Mouse (Mus musculus) ES-E14 (cell line): ENCODE results near the gene Pstpip1. TPM values are rescaled to one million over a fixed set of nuclear protein-coding genes. Genes with fewer than 3 reads are reported as not detected.

Source experiments
- DNase-seq: peaks from one replicate; pipeline ENCODE4 v3.0.0-alpha.2; 2013; ENCODE audit warnings: low read depth, low spot score
- H3K27ac ChIP-seq: 2 replicates; pipeline ENCODE4 v1.5.1; 2012; ENCODE audit warnings: low read depth, mild to moderate bottlenecking, low read length, moderate library complexity, mixed read lengths; ENCODE audit not compliant: poor library complexity, insufficient read depth, severe bottlenecking
- H3K36me3 ChIP-seq: 2 replicates; pipeline ENCODE4 v1.6.1; 2012; ENCODE audit warnings: mild to moderate bottlenecking, low read length, moderate library complexity, mixed read lengths; ENCODE audit not compliant: control insufficient read depth, poor library complexity, insufficient read depth, severe bottlenecking
- H3K4me1 ChIP-seq, 2 experiments: fragments of 150-350 bp in 1 of 2; sonication (generic) in 1 of 2; 2 replicates each; pipeline ENCODE4 v1.6.1; 2012; ENCODE audit warnings: low read length in 2 of 2, mild to moderate bottlenecking in 1 of 2, mixed read lengths in 1 of 2; ENCODE audit not compliant: control insufficient read depth in 2 of 2, insufficient read depth in 2 of 2, poor library complexity in 1 of 2
- H3K4me3 ChIP-seq, 2 experiments: fragments of 150-350 bp in 1 of 2; sonication (generic) in 1 of 2; 2 replicates each; pipeline ENCODE4 v1.5.1; 2012; ENCODE audit warnings: low read length in 2 of 2, low read depth in 1 of 2, mild to moderate bottlenecking in 1 of 2, mixed read lengths in 1 of 2; ENCODE audit not compliant: insufficient read depth in 1 of 2, poor library complexity in 1 of 2, severe bottlenecking in 1 of 2
- H3K9ac ChIP-seq: 2 replicates; pipeline ENCODE4 v1.6.1; 2012; ENCODE audit warnings: low read depth, mild to moderate bottlenecking, low read length, mixed read lengths; ENCODE audit not compliant: poor library complexity, insufficient read depth, severe bottlenecking
- H3K9me3 ChIP-seq: fragments of 150-350 bp; sonication (generic); 2 replicates; pipeline ENCODE4 v1.6.1; 2012; ENCODE audit warnings: low read depth, mild to moderate bottlenecking, low read length; ENCODE audit not compliant: control insufficient read depth, insufficient read depth
- CHD2 ChIP-seq: IDR thresholded peaks from 2 replicates; pipeline ENCODE4 v1.6.1; 2014; ENCODE audit warnings: mild to moderate bottlenecking, low read depth, low read length, inconsistent platforms
- HCFC1 ChIP-seq: IDR thresholded peaks from 2 replicates; pipeline ENCODE4 v1.6.1; 2012; ENCODE audit warnings: low read length, inconsistent platforms, borderline replicate concordance; ENCODE audit not compliant: insufficient read depth
- MAFK ChIP-seq: IDR thresholded peaks from 2 replicates; pipeline ENCODE4 v1.6.1; 2014; ENCODE audit warnings: mild to moderate bottlenecking, low read depth, low read length, inconsistent platforms; ENCODE audit not compliant: insufficient read depth
- ZC3H11A ChIP-seq: IDR thresholded peaks from 2 replicates; pipeline ENCODE4 v1.6.1; 2012; ENCODE audit warnings: low read depth, mild to moderate bottlenecking, inconsistent platforms, low read length, borderline replicate concordance
- ZNF384 ChIP-seq: IDR thresholded peaks from 2 replicates; pipeline ENCODE4 v1.6.1; 2012; ENCODE audit warnings: low read depth, low read length, inconsistent platforms
- in situ Hi-C, 2 experiments: fragments of 600-800 bp; cut with MboI; formaldehyde crosslinking; loops; one replicate each; pipeline ENCODE4 v1.15.1; 2025; ENCODE audit warnings: low sequenced_read_pairs in 2 of 2, inconsistent platforms in 1 of 2; ENCODE audit not compliant: unreplicated experiment in 2 of 2
- total RNA-seq: library from RNA; depleted of rRNA; stranded (reverse); fragments of 300-350 nt; gene quantifications from 2 replicates; pipeline ENCODE4 v1.2.3, GENCODE M21; 2012

Pstpip1 gene
- total RNA-seq, 1 experiment: 10.4 TPM

DNA sequence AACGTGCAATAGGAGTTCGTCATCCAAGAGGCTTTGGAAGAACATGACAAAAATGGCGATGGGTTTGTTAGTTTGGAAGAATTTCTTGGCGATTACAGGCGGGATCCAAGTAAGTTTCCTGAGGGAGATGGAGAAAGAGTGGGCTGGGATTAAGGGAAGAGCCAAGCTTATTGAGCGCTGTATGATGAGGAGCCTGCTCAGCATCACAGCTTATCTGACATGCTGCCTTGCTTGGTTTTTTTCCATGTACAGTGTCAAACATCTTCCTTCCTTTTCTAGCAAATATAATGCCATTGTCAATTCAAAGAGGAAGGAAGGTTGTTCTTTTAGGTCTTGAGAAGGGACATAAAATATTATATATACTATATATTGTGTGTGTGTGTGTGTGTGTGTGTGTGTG, 33.6 kb upstream of the Pstpip1 start:
- Histone ChIP-seq H3K9me3 (no peaks in the 10 kb centered on the region), H3K27ac (no peak overlapping the region), H3K4me1 (peaks cover 0 to 3% of the 10 kb centered on the region in 2 experiments; a peak in 1 of 4 replicates), H3K36me3 (peaks cover 2% of the 10 kb centered on the region; the same call in 1 of the 2 replicates), H3K4me3 (no peak overlapping the region), H3K9ac (no peak overlapping the region)
- DNase-seq: no peak
- no peak for TF ChIP-seq HCFC1
- in situ Hi-C loops: no loop called here

DNA sequence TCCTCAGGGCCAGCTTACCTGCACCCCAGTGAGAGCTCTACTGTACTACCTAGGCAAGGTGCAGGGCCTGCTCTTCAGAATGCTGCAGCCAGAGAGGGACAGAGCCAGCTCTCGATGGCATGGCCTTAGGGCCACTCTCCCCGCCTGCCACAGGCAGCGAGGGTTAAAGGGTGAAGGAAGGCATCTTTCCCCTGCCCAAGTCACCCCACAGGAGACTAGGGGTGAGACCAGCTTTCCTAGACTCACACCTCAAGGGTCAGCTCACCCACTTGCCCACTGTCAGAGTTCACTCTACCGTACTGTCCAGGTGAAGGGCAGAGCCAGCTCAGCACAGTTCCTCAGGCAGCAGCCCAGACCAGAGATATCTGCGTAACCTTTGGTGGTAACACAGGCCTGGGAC, 27.4 kb upstream of the Pstpip1 start:
- H3K9ac ChIP-seq: no peak overlapping the region
- no peaks in the 10 kb centered on the region for H3K4me1 ChIP-seq
- H3K27ac ChIP-seq: no peak overlapping the region; the same call in 1 of the 2 replicates
- TF ChIP-seq ZNF384 (no peak), MAFK (no peak), ZC3H11A (no peak), CHD2 (no peak), HCFC1 (no peak)
- no peaks in the 10 kb centered on the region for H3K36me3 ChIP-seq
- H3K4me3 ChIP-seq: no peak overlapping the region
- no peaks in the 10 kb centered on the region for H3K9me3 ChIP-seq
- no peak for DNase-seq
- in situ Hi-C loops: no loop called here

DNA sequence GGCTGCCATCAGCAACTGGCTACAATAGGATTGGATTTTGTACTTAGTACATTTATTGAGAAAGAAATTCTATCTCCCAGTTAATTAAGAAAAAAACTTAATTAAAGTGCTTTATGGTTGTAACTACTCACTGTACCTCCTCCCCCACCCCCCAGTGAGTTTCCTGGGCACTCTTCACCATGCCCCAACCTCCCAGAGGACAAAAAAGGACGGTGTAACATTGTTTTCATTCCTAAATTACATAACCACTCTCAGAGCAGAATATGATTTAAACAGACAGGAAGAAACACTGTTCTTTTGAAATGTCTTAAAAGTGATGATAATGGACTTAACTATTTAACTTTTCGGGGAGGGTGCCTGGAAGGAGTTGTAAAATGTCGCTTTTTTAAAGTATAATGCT, 24.8 kb upstream of the Pstpip1 start:
- in situ Hi-C loops: no loop called here
- TF ChIP-seq ZNF384: no peak
- TF ChIP-seq CHD2: no peak
- TF ChIP-seq HCFC1: no peak
- no peak for TF ChIP-seq ZC3H11A
- TF ChIP-seq MAFK: no peak
- no peak overlapping the region for H3K4me3 ChIP-seq
- H3K9ac ChIP-seq: no peak overlapping the region
- H3K9me3 ChIP-seq: no peaks in the 10 kb centered on the region
- no peaks in the 10 kb centered on the region for H3K36me3 ChIP-seq
- no peak for DNase-seq
- no peaks in the 10 kb centered on the region; a peak in 1 of 4 replicates for H3K4me1 ChIP-seq
- H3K27ac ChIP-seq: no peak overlapping the region

DNA sequence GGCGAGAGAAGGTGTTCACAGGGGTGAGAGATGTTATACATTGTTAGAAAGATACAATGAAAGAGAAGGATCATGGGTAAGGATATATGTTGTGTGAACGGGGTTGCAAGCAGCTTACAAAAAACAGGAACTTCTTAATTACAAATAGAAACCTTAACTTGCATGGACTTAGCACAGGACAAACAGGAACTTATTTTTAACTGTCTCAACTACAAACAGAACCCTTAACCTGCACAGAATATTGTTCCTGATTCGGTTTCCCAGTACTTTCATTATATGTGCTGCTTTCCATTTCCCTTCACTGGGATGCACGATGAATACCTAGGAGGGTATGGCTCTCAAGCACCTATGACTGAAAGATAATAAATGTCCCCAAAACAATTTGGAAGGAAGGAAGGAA, 21.8 kb upstream of the Pstpip1 start:
- H3K36me3 ChIP-seq: no peaks in the 10 kb centered on the region

DNA sequence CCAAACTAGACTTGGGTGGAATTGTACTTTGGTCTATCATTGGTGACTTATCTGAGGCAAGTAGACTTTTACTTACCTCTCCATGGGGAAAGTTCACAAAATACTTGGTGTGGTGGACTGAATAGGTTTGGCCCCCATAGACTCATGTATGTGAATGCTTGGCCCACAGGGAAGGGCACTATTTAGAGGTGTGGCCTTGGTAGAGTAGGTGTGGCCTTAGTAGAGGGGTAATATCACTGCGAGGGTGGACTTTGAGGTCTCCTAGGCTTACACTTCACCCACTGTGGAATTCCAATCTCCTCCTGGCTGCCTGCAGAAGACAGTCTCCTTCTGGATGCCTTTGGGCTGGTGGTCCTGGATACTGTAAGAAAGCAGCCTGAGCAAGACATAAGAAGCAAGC, 21.1 kb upstream of the Pstpip1 start:
- no peaks in the 10 kb centered on the region for H3K9me3 ChIP-seq
- TF ChIP-seq ZNF384 (no peak), MAFK (no peak), HCFC1 (no peak), ZC3H11A (no peak), CHD2 (no peak)
- no peak overlapping the region for H3K27ac ChIP-seq
- no peak for DNase-seq
- H3K9ac ChIP-seq: no peak overlapping the region
- in situ Hi-C loops: no loop called here
- H3K4me1 ChIP-seq: peaks cover 6 to 8% of the 10 kb centered on the region in 2 experiments; a peak in 3 of 4 replicates
- H3K36me3 ChIP-seq: no peaks in the 10 kb centered on the region
- no peak overlapping the region for H3K4me3 ChIP-seq

More for the DNA sequence above, 21.8 kb upstream of the Pstpip1 start:
- no peak overlapping the region for H3K27ac ChIP-seq
- no peak overlapping the region for H3K4me3 ChIP-seq
- no peak overlapping the region for H3K9ac ChIP-seq
- no peaks in the 10 kb centered on the region for H3K9me3 ChIP-seq
- H3K4me1 ChIP-seq: peaks cover 3 to 8% of the 10 kb centered on the region in 2 experiments; a peak in 2 of 4 replicates
- TF ChIP-seq HCFC1: no peak
- no peak for TF ChIP-seq ZNF384
- no peak for TF ChIP-seq CHD2
- no peak for TF ChIP-seq ZC3H11A
- no peak for TF ChIP-seq MAFK
- DNase-seq: no peak
- in situ Hi-C loops: no loop called here
